ENCODE assay signal across 19 mouse cellular contexts in genomic region chr3:148220024-148220590, GRCm38 (mm10).
DNase-seq lines count a peak whose midpoint lies in the region; ATAC-seq lines count a peak whose summit lies in the region.
"Had no signal": no experiment of that assay in that cellular context is flagged by ENCODE, and none has a peak within 500 bp of the region (broad histone marks: within the 10 kb centered on the region; RNA-seq: fewer than 3 reads in every experiment).

No protein-coding gene starts in this region.

- H3K27ac ChIP-seq in forebrain, embryonic 14.5 days (ENCODE audit: low read depth, low read length): no peak overlapping the region
- H3K27ac ChIP-seq in forebrain, embryonic 10.5 days: no peak overlapping the region
- H3K27ac ChIP-seq: embryonic facial prominence, embryonic 10.5 days; heart, adult 2 months; heart, embryonic 15.5 days; hindbrain, embryonic 13.5 days had no signal

- no peaks in the 10 kb centered on the region for H3K36me3 ChIP-seq in forebrain, embryonic 14.5 days (ENCODE audit: control insufficient read depth, insufficient read depth, low read length)
- no peaks in the 10 kb centered on the region for H3K36me3 ChIP-seq in forebrain, embryonic 10.5 days (replicated peaks)
- H3K36me3 ChIP-seq: embryonic facial prominence, embryonic 10.5 days; heart, embryonic 15.5 days; hindbrain, embryonic 13.5 days had no signal

- DNase-seq in cerebellum, postnatal 10 days: peak; percentile 51 to 65
- no peak for DNase-seq in cerebellum, adult 11-12 months
- peak; percentile 6 for DNase-seq in forebrain, embryonic 14.5 days (ENCODE audit: low spot score)
- no peak for DNase-seq in forebrain, embryonic 10.5 days (ENCODE audit: extremely low spot score, low spot score)
- DNase-seq in left cerebral cortex, postnatal 4 days: peak; percentile 4
- DNase-seq in left cerebral cortex, adult 11 months (ENCODE audit: low spot score): no peak
- peak; percentile 5 for DNase-seq in ovary, postnatal 36 days (ENCODE audit: low spot score)
- DNase-seq in ovary, postnatal 14 days (ENCODE audit: low spot score): no peak
- DNase-seq: adrenal gland, postnatal 14 days; cerebellum, adult 18-20 months; gastrocnemius, postnatal 14 days; heart, adult 2 months; heart, postnatal 14 days had no signal

- no peaks in the 10 kb centered on the region for H3K9me3 ChIP-seq in forebrain, embryonic 14.5 days (replicated peaks; ENCODE audit: control insufficient read depth, low read length)
- no peaks in the 10 kb centered on the region for H3K9me3 ChIP-seq in forebrain, embryonic 10.5 days
- H3K9me3 ChIP-seq: embryonic facial prominence, embryonic 10.5 days; heart, embryonic 15.5 days; hindbrain, embryonic 13.5 days had no signal

- no peak overlapping the region for H3K4me3 ChIP-seq in forebrain, embryonic 14.5 days (ENCODE audit: low read depth, low read length)
- H3K4me3 ChIP-seq in forebrain, embryonic 10.5 days: no peak overlapping the region
- H3K4me3 ChIP-seq: embryonic facial prominence, embryonic 10.5 days; heart, adult 2 months; heart, embryonic 15.5 days; hindbrain, embryonic 13.5 days had no signal

- no peak overlapping the region for H3K4me2 ChIP-seq in forebrain, embryonic 14.5 days (ENCODE audit: low read length)
- H3K4me2 ChIP-seq: heart, embryonic 11.5 days; heart, embryonic 15.5 days; hindbrain, embryonic 13.5 days had no signal

- no peaks in the 10 kb centered on the region for H3K4me1 ChIP-seq in forebrain, embryonic 14.5 days (ENCODE audit: control insufficient read depth, insufficient read depth, low read length)
- H3K4me1 ChIP-seq in forebrain, embryonic 10.5 days: no peaks in the 10 kb centered on the region
- H3K4me1 ChIP-seq: embryonic facial prominence, embryonic 10.5 days; heart, embryonic 15.5 days; hindbrain, embryonic 13.5 days had no signal

- whole genome bisulfite sequencing in forebrain, embryonic 14.5 days: 68% methylated on average over 10 of the region's 10 CpGs
- 77% methylated on average over 10 of the region's 10 CpGs for WGBS in forebrain, embryonic 10.5 days

- ATAC-seq in forebrain, embryonic 14.5 days: no peak
- ATAC-seq: forebrain, embryonic 16.5 days; intestine, embryonic 16.5 days had no signal

- no peak overlapping the region for H3K9ac ChIP-seq in forebrain, embryonic 14.5 days (ENCODE audit: low read length)
- H3K9ac ChIP-seq: heart, embryonic 15.5 days; hindbrain, embryonic 13.5 days had no signal

- intact Hi-C loops in left cerebral cortex, postnatal 4 days (cut with DNase I): no loop called here

- no peaks in the 10 kb centered on the region for H3K27me3 ChIP-seq in forebrain, embryonic 14.5 days (replicated peaks; ENCODE audit: control insufficient read depth, insufficient read depth, low read length)
- no peaks in the 10 kb centered on the region for H3K27me3 ChIP-seq in forebrain, embryonic 10.5 days (ENCODE audit: poor library complexity, severe bottlenecking)
- H3K27me3 ChIP-seq: heart, embryonic 15.5 days; hindbrain, embryonic 13.5 days had no signal

Comparison
In these comparisons a context has a peak if more than half of its experiments do, and no peak if none do; other contexts are left out.
1. DNase-seq: peak in cerebellum, postnatal 10 days (2 of 2), forebrain, embryonic 14.5 days (single experiment), left cerebral cortex, postnatal 4 days (single experiment) and ovary, postnatal 36 days (single experiment); none in cerebellum, adult 11-12 months (single experiment), forebrain, embryonic 10.5 days (single experiment), left cerebral cortex, adult 11 months (single experiment) and ovary, postnatal 14 days (single experiment).